Mouse (Mus musculus) embryo, embryonic 9.5 days (tissue): ENCODE measurements around the gene Atp5j2.
A peak's percentile ranks its signal among the peaks of the same experiment; 100 is the strongest.

ENCODE experiments used
- DNase-seq: peaks from one replicate; pipeline ENCODE4 v3.0.0-alpha.2; 2017; ENCODE audit errors: extremely low spot score

The Atp5j2 gene

DNA sequence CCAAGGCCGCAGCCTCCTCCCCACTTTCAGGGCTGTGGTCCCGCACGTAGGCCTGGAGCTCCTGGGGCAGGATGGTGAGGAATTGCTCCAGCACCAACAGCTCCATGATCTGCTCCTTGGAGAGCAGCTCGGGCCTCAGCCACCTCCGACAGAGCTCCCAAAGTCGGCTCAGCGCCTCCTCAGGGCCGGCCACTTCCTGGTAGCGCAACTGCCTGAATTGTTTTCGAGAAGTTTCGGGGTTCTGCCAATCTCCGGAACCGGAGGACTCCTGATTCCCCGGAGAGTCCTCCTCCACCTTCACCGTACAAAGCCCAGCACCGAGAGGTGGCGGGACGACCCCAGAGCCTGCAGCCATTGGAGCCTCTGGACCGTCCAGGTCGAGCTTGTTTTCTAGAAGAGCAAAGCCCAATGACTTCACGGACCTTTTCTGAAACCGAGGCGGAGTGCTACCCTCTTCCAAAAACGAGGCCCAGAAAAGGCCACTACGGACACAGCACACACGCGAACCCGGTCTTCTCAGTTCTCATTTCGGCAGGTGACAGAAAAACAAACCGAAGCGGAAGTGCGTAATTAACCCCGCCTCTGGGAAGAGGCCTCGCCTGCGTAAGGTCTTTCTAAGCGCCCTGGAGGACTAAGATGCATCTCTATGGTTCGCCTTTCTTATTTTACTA lies 9.6 kb upstream of the Atp5j2 start, which contains the start of gene Zkscan14:
TSS of gene Zkscan14 (minus strand) at position 548 of the 671 bp plus-strand sequence.
- DNase-seq: peak; percentile 80

DNA sequence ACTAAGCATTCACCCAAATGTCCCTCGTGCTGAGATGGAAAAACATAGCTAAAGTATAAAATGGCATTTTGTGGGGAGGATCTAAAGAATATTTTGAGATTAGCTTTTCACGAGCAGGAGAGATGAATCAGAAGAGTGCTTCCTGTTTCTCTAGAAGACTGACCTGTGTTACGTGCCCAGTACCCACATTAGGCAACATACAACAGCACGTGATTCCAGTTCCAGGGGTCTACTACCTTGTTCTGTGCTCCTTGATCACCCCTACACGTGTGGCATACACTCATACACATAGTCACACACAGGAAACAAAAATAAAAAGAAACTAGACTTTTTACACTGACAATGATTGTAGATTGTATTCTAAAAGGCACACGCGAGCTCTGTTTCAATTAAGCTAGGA lies 8.5 kb upstream of the Atp5j2 start:
- no peak for DNase-seq

- DNase-seq: peak; percentile 89
Observed at GRCm38 (mm10) chr5:145190875-145191798, 725 bp downstream of the Atp5j2 start.

DNA sequence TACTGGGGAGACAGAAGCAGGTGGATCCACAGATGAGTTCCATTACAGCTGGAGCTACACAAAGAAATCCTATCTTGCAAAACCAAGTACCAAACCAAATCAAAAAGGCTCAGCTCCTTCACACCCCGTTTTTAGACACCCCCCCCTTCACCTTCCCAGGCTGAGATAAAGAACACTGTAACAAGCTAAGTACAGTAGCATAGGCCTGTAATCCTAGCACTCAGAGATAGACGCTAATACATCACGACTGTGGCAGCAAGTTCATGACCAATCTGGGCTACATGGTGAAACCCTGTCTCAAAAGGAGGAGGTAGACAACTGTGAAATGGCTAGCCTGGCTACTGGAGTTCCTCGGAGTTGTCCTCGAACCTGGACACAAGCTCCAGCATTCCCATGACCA lies 1.5 kb downstream of the Atp5j2 start:
- DNase-seq: no peak

DNA sequence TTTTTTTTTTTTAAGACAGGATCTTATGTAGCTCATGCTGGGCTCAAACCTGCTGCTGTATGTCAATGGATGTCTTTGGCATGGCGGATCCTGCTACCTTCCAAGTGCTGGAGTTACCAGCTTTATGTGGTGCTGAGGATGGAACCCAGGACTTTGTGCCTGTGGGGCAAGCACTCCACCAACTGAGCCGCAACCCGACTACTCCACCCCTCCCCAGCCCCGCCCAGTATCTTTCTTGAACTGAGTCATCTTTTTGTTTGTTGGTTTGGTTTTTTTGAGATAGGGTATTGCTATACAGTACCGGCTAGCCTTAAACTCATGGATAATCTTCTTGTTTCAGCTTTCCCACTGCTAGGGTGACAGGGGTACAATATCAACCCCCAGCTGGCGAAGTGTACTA lies 2.4 kb downstream of the Atp5j2 start:
- DNase-seq: no peak

DNA sequence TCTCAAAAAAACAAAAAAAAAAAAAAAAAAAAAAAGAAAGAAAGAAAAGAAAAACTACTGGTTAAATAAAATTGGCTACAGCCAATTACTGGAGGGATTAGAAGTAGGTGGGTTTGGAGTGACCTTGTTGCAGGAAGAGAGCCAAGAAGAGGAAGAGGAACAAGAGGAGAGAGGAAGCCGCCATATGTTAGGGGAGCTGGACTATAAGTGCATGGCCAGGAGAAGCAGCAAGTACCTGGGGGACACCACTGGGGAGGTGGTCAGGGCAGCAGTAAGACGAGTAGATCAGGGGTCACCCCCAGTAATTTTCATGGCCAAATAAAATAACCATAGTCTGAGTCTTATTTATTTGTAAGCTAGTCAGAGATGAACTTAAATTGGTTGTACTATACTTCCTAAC lies 6.6 kb downstream of the Atp5j2 start:
- DNase-seq: no peak

- DNase-seq: no peak
Observed at GRCm38 (mm10) chr5:145178461-145178980, 13.3 kb downstream of the Atp5j2 start.

DNA sequence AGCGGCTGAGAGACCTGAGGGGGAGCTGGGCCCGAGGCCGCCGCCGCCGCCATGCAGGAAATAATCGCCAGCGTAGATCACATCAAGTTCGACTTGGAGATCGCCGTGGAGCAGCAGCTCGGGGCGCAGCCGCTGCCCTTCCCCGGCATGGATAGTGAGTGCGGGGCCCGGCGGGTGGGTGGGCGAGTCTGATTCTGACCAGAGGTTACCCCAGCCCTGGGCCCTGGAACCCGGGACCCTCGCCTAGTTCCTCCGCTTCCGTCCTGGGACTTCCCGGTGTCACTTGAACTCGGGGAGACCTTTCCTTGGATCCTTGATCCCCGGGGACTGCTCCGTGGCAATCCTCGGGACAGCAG lies 24.6 kb downstream of the Atp5j2 start:
- DNase-seq: no peak

GRCm38 (mm10) chr5:145166536-145167305 lies 25.1 kb downstream of the Atp5j2 start, which contains the start of the genes Ptcd1 and Cpsf4:
TSS of gene Ptcd1 (minus strand) at chr5:145167108.
TSS of gene Cpsf4 (plus strand) at chr5:145167213.
- DNase-seq: peak; percentile 98

- no peak for DNase-seq
Observed at GRCm38 (mm10) chr5:145165184-145165583, 26.7 kb downstream of the Atp5j2 start.

- DNase-seq: no peak
Observed at GRCm38 (mm10) chr5:145164710-145165109, 27.2 kb downstream of the Atp5j2 start.

DNA sequence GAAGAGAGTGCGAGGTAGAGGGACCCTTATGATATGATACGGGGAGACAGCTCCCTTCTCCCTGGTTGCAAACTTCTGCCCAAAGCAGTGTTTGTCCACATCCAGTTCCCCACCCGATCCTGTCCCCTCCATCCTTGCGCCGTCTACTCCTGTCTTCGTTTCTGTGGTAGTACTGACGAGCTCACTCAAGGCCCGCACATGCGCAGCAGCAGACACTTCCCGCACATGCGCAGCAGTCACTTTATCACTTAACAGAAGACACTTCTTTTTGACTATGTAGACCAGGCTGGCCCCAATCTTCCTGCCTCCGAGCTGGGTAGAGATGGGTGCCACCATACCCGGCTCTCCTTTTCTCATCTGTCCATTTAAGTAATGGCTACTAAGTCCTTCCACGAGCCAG lies 30.5 kb downstream of the Atp5j2 start:
- DNase-seq: no peak

DNA sequence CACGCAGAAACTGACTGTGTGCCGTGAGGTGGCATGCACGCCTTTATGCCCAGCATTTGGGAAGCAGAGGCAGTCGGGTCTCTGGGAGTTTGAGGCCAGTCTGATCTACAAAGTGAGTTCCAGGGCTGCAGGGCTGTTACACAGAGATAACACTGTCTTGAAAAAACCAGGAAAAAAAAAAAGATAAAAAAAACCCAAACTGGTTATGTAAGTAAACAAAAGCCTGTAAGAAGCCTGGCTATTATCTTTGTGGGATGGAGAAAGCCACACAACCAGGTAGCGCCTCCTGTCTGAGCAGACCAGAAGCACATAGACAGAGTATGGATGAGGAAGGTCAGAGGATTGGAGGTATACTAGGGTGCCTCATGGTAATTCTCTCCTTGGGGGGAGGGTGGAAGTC lies 39.2 kb downstream of the Atp5j2 start:
- no peak for DNase-seq

- no peak for DNase-seq
Observed at GRCm38 (mm10) chr5:145149294-145149693, 42.6 kb downstream of the Atp5j2 start.

GRCm38 (mm10) chr5:145147748-145148147 lies 44.1 kb downstream of the Atp5j2 start:
- no peak for DNase-seq

DNA sequence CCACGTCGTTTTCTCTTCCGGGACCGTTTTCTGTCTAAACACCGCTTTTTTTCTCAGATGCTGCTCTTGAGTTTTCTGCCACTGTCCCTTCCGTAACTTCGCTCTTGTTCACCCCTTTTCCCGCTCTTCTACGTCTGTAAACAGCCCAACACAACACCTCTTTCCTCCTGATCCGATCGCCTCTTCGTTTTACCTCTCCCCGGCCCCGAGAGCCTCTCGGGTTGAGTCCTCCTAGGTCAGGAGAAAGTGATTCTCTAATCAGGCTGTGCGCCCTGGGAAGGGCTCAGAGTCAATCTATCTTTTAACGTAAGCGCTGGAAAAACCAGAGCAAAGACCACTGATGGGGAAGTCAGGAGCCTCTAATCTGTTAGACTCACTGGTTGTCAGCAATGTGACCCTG lies 51.3 kb downstream of the Atp5j2 start:
- DNase-seq: no peak

GRCm38 (mm10) chr5:145139571-145140519 lies 52.0 kb downstream of the Atp5j2 start, which contains the start of the genes Pdap1 and Bud31:
TSS of gene Pdap1 (minus strand) at chr5:145140238.
TSS of gene Bud31 (plus strand) at chr5:145140362.
- peak; percentile 93 for DNase-seq

GRCm38 (mm10) chr5:145138836-145139235 lies 53.0 kb downstream of the Atp5j2 start:
- DNase-seq: no peak
